Mouse (Mus musculus) CD8-positive naive resting alpha-beta T cell, adult 2 months (primary cell): ENCODE measurements around the gene CN725425.

Source experiments
- DNase-seq, 2 experiments: peaks; one replicate each; pipeline ENCODE4 v3.0.0; 2022; ENCODE audit warnings: low read depth in 2 of 2, low spot score in 2 of 2

Gene CN725425

GRCm38 (mm10) chr15:91199256-91199905, at the start of gene CN725425:
TSS of gene CN725425 (plus strand) at chr15:91199494.
- DNase-seq, result no peak

- no peak for DNase-seq
Observed at GRCm38 (mm10) chr15:91152592-91152991, 46.7 kb upstream of the CN725425 start.

GRCm38 (mm10) chr15:91153311-91153710, 46.0 kb upstream of the CN725425 start:
- no peak for DNase-seq

- no peak for DNase-seq
Observed at GRCm38 (mm10) chr15:91161153-91161552, 38.1 kb upstream of the CN725425 start.

GRCm38 (mm10) chr15:91163454-91163853, 35.8 kb upstream of the CN725425 start:
- no peak for DNase-seq

GRCm38 (mm10) chr15:91165021-91165420, 34.3 kb upstream of the CN725425 start:
- no peak for DNase-seq

GRCm38 (mm10) chr15:91167850-91168562, 31.3 kb upstream of the CN725425 start:
- DNase-seq, result peak in 1 of 2 experiments; percentile 4

- no peak for DNase-seq
Observed at GRCm38 (mm10) chr15:91170602-91171328, 28.5 kb upstream of the CN725425 start.

- DNase-seq, result no peak
Observed at GRCm38 (mm10) chr15:91171332-91171731, 28.0 kb upstream of the CN725425 start.

GRCm38 (mm10) chr15:91172193-91172592, 27.1 kb upstream of the CN725425 start:
- DNase-seq, result no peak

GRCm38 (mm10) chr15:91178656-91179314, 20.5 kb upstream of the CN725425 start:
- no peak for DNase-seq

GRCm38 (mm10) chr15:91179911-91180622, 19.2 kb upstream of the CN725425 start:
- no peak for DNase-seq

- DNase-seq, result no peak
Observed at GRCm38 (mm10) chr15:91186358-91186757, 12.9 kb upstream of the CN725425 start.

GRCm38 (mm10) chr15:91190026-91190425, 9.3 kb upstream of the CN725425 start:
- DNase-seq, result no peak

GRCm38 (mm10) chr15:91190519-91191207, 8.6 kb upstream of the CN725425 start:
- DNase-seq, result no peak

GRCm38 (mm10) chr15:91191412-91192222, 7.7 kb upstream of the CN725425 start, which contains the start of gene Abcd2:
TSS of gene Abcd2 (minus strand) at chr15:91191799.
- peak in 1 of 2 experiments; percentile 5 for DNase-seq

GRCm38 (mm10) chr15:91192223-91192598, 7.1 kb upstream of the CN725425 start:
- no peak for DNase-seq

- no peak for DNase-seq
Observed at GRCm38 (mm10) chr15:91200833-91201232, 1.5 kb downstream of the CN725425 start.

- no peak for DNase-seq
Observed at GRCm38 (mm10) chr15:91202486-91202885, 3.2 kb downstream of the CN725425 start.
